Mouse (Mus musculus) forebrain, embryonic 13.5 days (tissue): ENCODE data around the gene Gm11985. TPM values are rescaled to one million over a fixed set of nuclear protein-coding genes. Genes with fewer than 3 reads are reported as not detected.

Source experiments
- ATAC-seq: fragments of 200-750 bp; cut with Nextera tagmentation; 2 replicates; pipeline ENCODE4 v1.8.0; 2017
- H3K27ac ChIP-seq: fragments of 300-500 bp; sonication (generic); 2 replicates; pipeline ENCODE4 v1.5.1; 2015; ENCODE audit warnings: inconsistent platforms, mild to moderate bottlenecking, moderate library complexity
- H3K27me3 ChIP-seq: fragments of 300-500 bp; sonication (generic); 2 replicates; pipeline ENCODE4 v1.6.1; 2015; ENCODE audit warnings: mild to moderate bottlenecking, inconsistent platforms
- H3K36me3 ChIP-seq: fragments of 300-500 bp; sonication (generic); 2 replicates; pipeline ENCODE4 v1.6.1; 2015; ENCODE audit warnings: mild to moderate bottlenecking, inconsistent platforms; ENCODE audit not compliant: poor library complexity, severe bottlenecking
- H3K4me1 ChIP-seq: fragments of 300-500 bp; sonication (generic); 2 replicates; pipeline ENCODE4 v1.6.1; 2015; ENCODE audit warnings: inconsistent platforms
- H3K4me2 ChIP-seq: fragments of 300-500 bp; sonication (generic); 2 replicates; pipeline ENCODE4 v1.6.1; 2015; ENCODE audit warnings: inconsistent platforms, mild to moderate bottlenecking, moderate library complexity
- H3K4me3 ChIP-seq: fragments of 300-500 bp; sonication (generic); 2 replicates; pipeline ENCODE4 v1.5.1; 2015; ENCODE audit warnings: mild to moderate bottlenecking, inconsistent platforms
- H3K9ac ChIP-seq: fragments of 300-500 bp; sonication (generic); 2 replicates; pipeline ENCODE4 v1.6.1; 2015; ENCODE audit warnings: mild to moderate bottlenecking, inconsistent platforms
- H3K9me3 ChIP-seq: fragments of 300-500 bp; sonication (generic); replicated peaks from 2 replicates; pipeline ENCODE4 v1.6.1; 2016; ENCODE audit warnings: inconsistent platforms
- WGBS: fragments of 180-500 bp; shearing (Covaris S2); methylation state at CpG from one replicate; pipeline ENCODE4 v1.1.7; 2015; 5-methylcytosine and 5-hydroxymethylcytosine counted together
- polyA plus RNA-seq: library from polyadenylated mRNA; unstranded; fragments of >200 nt; fragmentation: Nextera tagmentation; extraction: Ambion mirVana; gene quantifications from 2 replicates; pipeline ENCODE4 v1.2.1, GENCODE M21; 2015

Gene Gm11985
- polyA plus RNA-seq, 1 experiment from 2014 or later: not detected

DNA sequence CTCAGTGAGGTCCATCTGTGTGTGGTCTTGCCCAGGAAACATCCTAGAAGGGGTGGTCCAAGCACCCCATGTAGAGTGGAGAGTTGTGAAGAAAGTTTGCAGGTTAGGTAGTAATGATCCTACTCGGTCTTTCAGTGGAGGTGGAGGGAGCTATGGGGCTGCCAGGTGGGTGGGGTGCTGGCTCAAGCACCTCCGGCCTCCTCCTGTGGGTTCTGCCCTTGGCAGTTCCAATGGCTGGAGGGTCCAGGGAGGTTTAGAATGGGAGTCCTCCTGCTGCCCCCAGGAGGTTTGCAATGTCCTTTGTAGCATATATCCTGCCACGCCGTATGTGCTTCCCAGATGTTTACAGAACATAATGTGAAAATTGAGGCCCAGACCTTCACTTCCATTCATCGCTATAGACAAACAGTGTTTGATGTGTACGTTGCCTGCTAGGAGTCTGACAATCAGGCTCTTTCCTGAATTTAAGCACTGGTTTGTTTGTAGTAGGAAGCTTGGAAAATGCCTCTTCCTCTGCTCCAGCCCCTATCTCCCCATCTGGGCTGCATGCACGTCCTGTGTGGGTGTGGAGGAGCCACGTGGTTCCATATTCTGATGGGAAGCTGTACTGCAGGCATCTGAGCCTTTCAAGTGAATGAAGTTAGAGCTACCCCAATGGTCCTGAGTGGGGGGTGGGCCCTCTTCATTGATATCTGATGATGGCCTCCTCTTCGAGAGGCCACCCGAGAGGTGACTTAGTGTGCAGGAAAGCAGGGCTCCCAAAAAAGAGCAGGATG, 10.3 kb upstream of the Gm11985 start:
- Histone ChIP-seq H3K4me3 (no peak overlapping the region), H3K9ac (no peak overlapping the region), H3K4me2 (no peak overlapping the region), H3K4me1 (no peaks in the 10 kb centered on the region), H3K27me3 (no peaks in the 10 kb centered on the region), H3K9me3 (no peaks in the 10 kb centered on the region; the same call in 1 of the 2 replicates), H3K27ac (no peak overlapping the region), H3K36me3 (no peaks in the 10 kb centered on the region)
- WGBS: 85% methylated on average over 10 of the region's 10 CpGs
- no peak for ATAC-seq

- 85% methylated on average over 19 of the region's 19 CpGs for WGBS
- H3K36me3 ChIP-seq: no peaks in the 10 kb centered on the region
- no peak for ATAC-seq
- H3K9ac ChIP-seq: no peak overlapping the region
- H3K27ac ChIP-seq: no peak overlapping the region
- H3K4me2 ChIP-seq: no peak overlapping the region
- H3K4me1 ChIP-seq: no peaks in the 10 kb centered on the region
- no peaks in the 10 kb centered on the region; the same call in 1 of the 2 replicates for H3K9me3 ChIP-seq
- H3K4me3 ChIP-seq: no peak overlapping the region
- no peaks in the 10 kb centered on the region for H3K27me3 ChIP-seq
Measured at GRCm38 (mm10) chr11:7198006-7198405, 9.6 kb upstream of the Gm11985 start.

DNA sequence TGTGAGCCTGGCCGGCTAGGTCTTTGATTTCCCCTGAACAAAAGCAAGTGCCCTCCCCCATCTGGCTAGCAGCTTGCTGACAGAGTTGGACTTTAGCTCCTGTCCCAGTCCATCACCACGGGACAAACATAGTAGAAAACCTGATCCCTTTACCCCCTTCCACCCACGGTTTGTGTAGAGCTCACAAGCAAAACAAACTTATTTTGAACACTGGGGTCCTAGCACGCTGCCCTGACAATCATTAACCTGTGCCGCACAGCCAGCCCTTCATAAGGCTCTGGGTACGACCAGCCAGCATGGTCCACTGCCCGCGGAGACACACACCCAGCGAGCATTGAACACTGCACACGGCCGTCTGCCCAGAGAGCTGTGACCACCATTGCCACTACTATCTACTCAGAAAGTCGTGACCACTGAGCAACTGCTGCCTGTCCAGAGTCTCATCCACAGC, 9.1 kb upstream of the Gm11985 start, which contains the start of gene Igfbp1:
Gene Igfbp1, plus strand, starts transcription at position 292 of the 451 bp plus-strand sequence.
- 20% methylated on average over 12 of the region's 12 CpGs for WGBS
- Histone ChIP-seq H3K27me3 (no peaks in the 10 kb centered on the region), H3K4me1 (no peaks in the 10 kb centered on the region)

GRCm38 (mm10) chr11:7195312-7195685, 6.9 kb upstream of the Gm11985 start:
- Histone ChIP-seq H3K36me3 (no peaks in the 10 kb centered on the region), H3K9me3 (no peaks in the 10 kb centered on the region; the same call in 1 of the 2 replicates), H3K27me3 (no peaks in the 10 kb centered on the region), H3K4me1 (no peaks in the 10 kb centered on the region), H3K9ac (no peak overlapping the region), H3K4me2 (no peak overlapping the region), H3K27ac (no peak overlapping the region), H3K4me3 (no peak overlapping the region)
- ATAC-seq: no peak
- 89% methylated on average over 4 of the region's 4 CpGs for WGBS

More for the DNA sequence above, 9.1 kb upstream of the Gm11985 start, which contains the start of gene Igfbp1:
- Histone ChIP-seq H3K9me3 (no peaks in the 10 kb centered on the region; the same call in 1 of the 2 replicates), H3K9ac (no peak within 1 kb of the TSS), H3K4me3 (no peak within 1 kb of the TSS), H3K36me3 (no peaks in the 10 kb centered on the region), H3K4me2 (no peak within 1 kb of the TSS), H3K27ac (no peak within 1 kb of the TSS)
- no peak for ATAC-seq

- Histone ChIP-seq H3K27ac (no peak overlapping the region), H3K9me3 (no peaks in the 10 kb centered on the region; the same call in 1 of the 2 replicates), H3K27me3 (no peaks in the 10 kb centered on the region), H3K36me3 (no peaks in the 10 kb centered on the region), H3K4me3 (no peak overlapping the region), H3K4me1 (no peaks in the 10 kb centered on the region), H3K9ac (no peak overlapping the region), H3K4me2 (no peak overlapping the region)
- ATAC-seq: no peak
- WGBS: 97% methylated on average over 10 of the region's 10 CpGs
Measured at GRCm38 (mm10) chr11:7194432-7195311, 6.3 kb upstream of the Gm11985 start.

- Histone ChIP-seq H3K36me3 (no peaks in the 10 kb centered on the region), H3K4me3 (no peak overlapping the region), H3K9me3 (no peaks in the 10 kb centered on the region; the same call in 1 of the 2 replicates), H3K9ac (no peak overlapping the region), H3K27me3 (no peaks in the 10 kb centered on the region), H3K4me2 (no peak overlapping the region), H3K4me1 (no peaks in the 10 kb centered on the region), H3K27ac (no peak overlapping the region)
- no peak for ATAC-seq
- WGBS: 78% methylated on average over 9 of the region's 9 CpGs
Measured at GRCm38 (mm10) chr11:7193134-7193533, 4.8 kb upstream of the Gm11985 start.

DNA sequence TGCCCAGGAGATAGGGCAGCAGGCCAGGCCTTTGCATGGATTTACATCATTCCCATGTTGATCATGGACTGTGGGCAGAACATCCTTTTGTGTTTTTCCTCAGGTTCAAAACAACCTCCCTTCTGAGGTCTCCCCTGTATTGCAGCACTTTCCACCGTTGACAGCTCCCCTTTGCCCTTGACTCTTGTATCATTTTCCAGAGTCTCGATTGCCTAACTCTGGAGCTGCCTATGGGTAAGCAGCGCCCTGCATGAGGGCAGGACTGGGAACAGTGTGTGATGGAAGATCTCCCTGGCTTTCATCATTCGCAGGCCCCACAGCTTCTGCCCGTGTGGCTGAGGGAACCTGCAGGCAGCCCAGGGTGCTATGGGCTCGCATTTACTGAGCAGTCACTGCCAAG, 4.3 kb upstream of the Gm11985 start:
- no peaks in the 10 kb centered on the region; the same call in 1 of the 2 replicates for H3K9me3 ChIP-seq
- WGBS: 74% methylated on average over 6 of the region's 6 CpGs
- no peak overlapping the region for H3K9ac ChIP-seq
- H3K4me3 ChIP-seq: no peak overlapping the region
- H3K4me2 ChIP-seq: no peak overlapping the region
- H3K27me3 ChIP-seq: no peaks in the 10 kb centered on the region
- no peak for ATAC-seq
- no peaks in the 10 kb centered on the region for H3K4me1 ChIP-seq
- no peak overlapping the region for H3K27ac ChIP-seq
- H3K36me3 ChIP-seq: no peaks in the 10 kb centered on the region

DNA sequence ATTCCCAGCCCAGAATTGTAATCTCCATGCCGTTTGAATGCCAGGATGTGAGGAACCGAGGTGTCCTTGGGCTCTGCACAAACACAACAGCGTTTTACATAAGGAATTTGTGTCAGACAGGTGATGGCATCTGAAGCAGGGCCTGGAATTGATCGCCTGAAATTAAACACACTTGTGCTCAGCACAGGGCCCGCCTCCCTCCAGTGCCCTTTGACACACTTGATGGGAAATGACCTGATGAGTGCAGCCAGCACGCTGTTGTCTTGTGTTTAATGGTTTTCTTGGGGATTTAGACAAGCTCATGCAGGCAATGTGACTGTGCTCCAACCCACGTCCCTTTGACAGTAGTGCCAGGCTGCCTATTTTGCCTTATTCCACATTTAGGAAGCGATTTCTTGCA, 897 bp downstream of the Gm11985 start:
- WGBS: 69% methylated on average over 8 of the region's 8 CpGs
- Histone ChIP-seq H3K9ac (no peak overlapping the region), H3K9me3 (no peaks in the 10 kb centered on the region), H3K4me1 (peaks cover 8% of the 10 kb centered on the region), H3K4me3 (no peak overlapping the region), H3K4me2 (no peak overlapping the region), H3K27ac (no peak overlapping the region), H3K36me3 (no peaks in the 10 kb centered on the region), H3K27me3 (no peaks in the 10 kb centered on the region)
- ATAC-seq: no peak

DNA sequence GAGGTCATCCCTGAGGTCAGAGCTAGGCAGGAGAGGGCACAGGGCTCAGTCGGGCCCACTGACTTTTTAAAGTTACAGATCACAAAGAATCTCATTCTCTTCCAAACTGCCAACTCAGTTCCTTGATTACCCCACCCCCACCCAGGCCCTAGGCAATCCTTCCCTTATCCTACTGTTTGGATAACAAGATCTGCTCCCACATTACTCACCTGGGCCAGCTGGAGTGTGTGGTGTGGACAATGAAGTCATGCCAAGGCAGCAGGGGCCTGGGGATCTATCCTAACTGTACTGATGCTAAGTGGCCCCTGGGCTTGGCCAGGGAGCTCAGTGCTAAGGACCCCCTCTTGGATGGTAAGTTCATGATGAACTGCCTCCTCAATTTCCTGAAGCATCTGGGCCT, 3.9 kb downstream of the Gm11985 start:
- Histone ChIP-seq H3K27me3 (no peaks in the 10 kb centered on the region), H3K4me3 (no peak overlapping the region), H3K36me3 (no peaks in the 10 kb centered on the region), H3K27ac (no peak overlapping the region), H3K9me3 (no peaks in the 10 kb centered on the region), H3K4me2 (no peak overlapping the region), H3K4me1 (peaks cover 13% of the 10 kb centered on the region), H3K9ac (no peak overlapping the region)
- no peak for ATAC-seq
- 31% methylated on average over 1 of the region's 1 CpGs for WGBS

DNA sequence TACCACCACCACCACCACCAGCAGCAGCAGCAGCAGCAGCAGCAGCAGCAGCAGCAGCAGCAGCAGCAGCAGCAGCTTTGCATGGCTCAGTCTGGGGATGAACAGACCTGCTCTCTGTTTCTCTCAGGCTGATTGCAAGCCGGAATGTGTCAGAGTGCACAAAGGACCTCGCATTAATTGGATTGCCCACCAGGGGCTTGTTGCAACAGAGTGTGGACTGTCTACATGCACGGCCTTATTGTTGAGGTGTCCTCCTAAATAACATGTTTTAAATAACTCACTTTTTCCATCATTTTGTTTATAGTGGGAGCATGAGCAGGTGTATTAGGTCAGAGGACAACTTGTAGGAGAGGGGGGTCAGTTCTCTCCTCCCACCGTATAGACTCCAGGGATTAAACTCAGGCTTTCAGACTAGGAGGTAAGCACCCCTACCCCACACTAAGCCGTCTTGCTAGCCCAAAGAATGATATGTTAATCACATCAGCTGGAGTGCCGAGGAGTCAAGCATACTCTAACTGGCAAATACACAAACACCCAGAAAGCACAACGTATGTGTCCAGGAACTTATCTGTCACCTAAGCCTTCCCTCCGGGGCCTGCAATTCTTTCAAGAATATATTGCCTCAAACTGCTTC, 5.8 kb downstream of the Gm11985 start:
- Histone ChIP-seq H3K36me3 (no peaks in the 10 kb centered on the region), H3K9me3 (no peaks in the 10 kb centered on the region), H3K27ac (no peak overlapping the region), H3K9ac (no peak overlapping the region), H3K27me3 (no peaks in the 10 kb centered on the region), H3K4me1 (peaks cover 13% of the 10 kb centered on the region), H3K4me3 (no peak overlapping the region), H3K4me2 (no peak overlapping the region)
- peak; percentile 86 for ATAC-seq
- 7% methylated on average over 8 of the region's 8 CpGs for WGBS

- Histone ChIP-seq H3K27me3 (no peaks in the 10 kb centered on the region), H3K4me1 (peaks cover 13% of the 10 kb centered on the region), H3K4me3 (no peak overlapping the region), H3K9me3 (no peaks in the 10 kb centered on the region), H3K27ac (no peak overlapping the region), H3K4me2 (no peak overlapping the region), H3K36me3 (no peaks in the 10 kb centered on the region), H3K9ac (no peak overlapping the region)
- ATAC-seq: no peak
- WGBS: 90% methylated on average over 2 of the region's 2 CpGs
Measured at GRCm38 (mm10) chr11:7179276-7179675, 9.1 kb downstream of the Gm11985 start.

- Histone ChIP-seq H3K4me2 (no peak overlapping the region), H3K27ac (no peak overlapping the region), H3K9ac (no peak overlapping the region), H3K27me3 (no peaks in the 10 kb centered on the region), H3K36me3 (no peaks in the 10 kb centered on the region), H3K9me3 (no peaks in the 10 kb centered on the region), H3K4me1 (peaks cover 13% of the 10 kb centered on the region), H3K4me3 (no peak overlapping the region)
- 79% methylated on average over 4 of the region's 4 CpGs for WGBS
- no peak for ATAC-seq
Measured at GRCm38 (mm10) chr11:7178724-7179123, 9.6 kb downstream of the Gm11985 start.
